ENCODE assay signal across 13 mouse cellular contexts in the genomic region with DNA sequence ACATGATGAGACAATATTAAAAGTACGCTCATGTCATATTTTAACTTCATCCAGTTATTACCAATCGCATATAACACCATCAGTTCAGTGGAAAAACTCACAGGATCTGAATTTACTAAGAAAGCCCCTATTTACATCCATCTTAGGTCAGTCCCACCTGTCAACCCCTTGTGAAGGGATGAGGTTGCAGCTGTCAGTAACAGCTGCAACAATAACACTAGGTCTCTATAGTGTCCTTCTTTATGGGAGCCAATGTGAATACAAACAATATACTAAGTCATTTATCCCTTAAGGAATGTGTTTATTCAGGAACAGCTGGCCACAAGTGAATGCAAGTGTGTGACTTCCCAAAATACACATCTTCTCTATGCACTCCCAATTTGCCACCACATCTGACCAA.
"Had no signal": no experiment of that assay in that cellular context is flagged by ENCODE, and none has a peak within 500 bp of the region (broad histone marks: within the 10 kb centered on the region; RNA-seq: fewer than 3 reads in every experiment).

No protein-coding gene starts in this region.

- H3K27me3 ChIP-seq: midbrain, embryonic 12.5 days; neural tube, embryonic 12.5 days had no signal

- ATAC-seq: midbrain, embryonic 16.5 days had no signal

- H3K4me1 ChIP-seq: midbrain, embryonic 10.5 days; midbrain, embryonic 12.5 days; neural tube, embryonic 12.5 days had no signal

- H3K27ac ChIP-seq: midbrain, embryonic 10.5 days; midbrain, embryonic 12.5 days; neural tube, embryonic 12.5 days had no signal

- H3K9me3 ChIP-seq: midbrain, embryonic 10.5 days; midbrain, embryonic 12.5 days; neural tube, embryonic 12.5 days had no signal

- H3K4me3 ChIP-seq: midbrain, embryonic 10.5 days; midbrain, embryonic 12.5 days; neural tube, embryonic 12.5 days had no signal

- DNase-seq: lung, adult 18-20 months; lung, embryonic 14.5 days; lung, postnatal 10 days; lung, postnatal 4 days; midbrain, embryonic 14.5 days; right cerebral cortex, postnatal 14 days; thymus, adult 18-20 months; thymus, postnatal 14 days; thymus, postnatal 36 days had no signal

- H3K9ac ChIP-seq: lung, embryonic 14.5 days; midbrain, embryonic 12.5 days; neural tube, embryonic 12.5 days had no signal

- H3K4me2 ChIP-seq: lung, embryonic 14.5 days; midbrain, embryonic 12.5 days; neural tube, embryonic 12.5 days had no signal

- H3K36me3 ChIP-seq: midbrain, embryonic 10.5 days; midbrain, embryonic 12.5 days; neural tube, embryonic 12.5 days had no signal
